14 mouse cellular contexts compared by ENCODE assay signal in the genomic region with DNA sequence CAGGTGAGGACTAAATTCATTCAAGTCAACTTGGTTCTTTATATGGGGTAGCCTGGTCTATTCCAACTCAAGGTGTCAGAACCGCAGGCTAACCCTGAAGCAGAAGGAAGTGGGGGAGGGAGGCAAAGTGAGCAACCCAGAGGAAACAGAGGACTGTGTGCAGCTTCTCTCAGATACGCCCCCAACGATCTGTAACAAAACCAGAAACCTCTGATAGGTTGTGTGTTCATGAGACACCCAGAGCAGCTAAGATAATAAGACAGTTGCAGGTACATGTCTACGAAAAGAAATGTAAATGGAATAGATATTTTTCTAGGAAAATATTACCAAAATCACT.
DNase-seq lines count a peak whose midpoint lies in the region; ATAC-seq and TF ChIP-seq lines count a peak whose summit lies in the region.
"Had no signal": no experiment of that assay in that cellular context is flagged by ENCODE, and none has a peak within 500 bp of the region (broad histone marks: within the 10 kb centered on the region; RNA-seq: fewer than 3 reads in every experiment).

No protein-coding gene starts in this region.

- DNase-seq in heart, adult 2 months: no peak
- DNase-seq in heart, adult 9 months (ENCODE audit: low spot score in 2 of 2): no peak
- DNase-seq in thymus, postnatal 0 days (ENCODE audit: low spot score): peak; percentile 75
- DNase-seq in thymus, adult 18-20 months: no peak
- DNase-seq in liver, postnatal 0 days: no peak
- DNase-seq in urinary bladder, postnatal 10 days (ENCODE audit: low spot score): no peak
- no peak for DNase-seq in urinary bladder, postnatal 4 days (ENCODE audit: low spot score in 2 of 2)
- DNase-seq in cerebellum, adult 18-20 months: no peak
- DNase-seq: kidney, adult 2 months; kidney, postnatal 25 days; right cerebral cortex, postnatal 25 days had no signal

- no peak overlapping the region for H3K4me3 ChIP-seq in heart, adult 2 months
- no peak overlapping the region for H3K4me3 ChIP-seq in liver, postnatal 0 days (ENCODE audit: low read depth, low read length)
- H3K4me3 ChIP-seq: heart, embryonic 12.5 days; lung, embryonic 15.5 days had no signal

- 74% methylated on average over 4 of the region's 4 CpGs for WGBS in heart, adult 2 months
- 34% methylated on average over 4 of the region's 4 CpGs for WGBS in liver, postnatal 0 days (ENCODE audit: insufficient replicate concordance)

- H3K4me2 ChIP-seq in liver, postnatal 0 days (ENCODE audit: low read depth, low read length): no peak overlapping the region
- H3K4me2 ChIP-seq: heart, embryonic 12.5 days; lung, embryonic 15.5 days had no signal

- intact Hi-C loops in heart, adult 2 months (cut with DNase I): loop anchor here (5.0 kb wide), 2 partner anchors 37 to 87 kb away; a partner anchor contains a TSS

- no peaks in the 10 kb centered on the region for H3K9me3 ChIP-seq in liver, postnatal 0 days (ENCODE audit: low read length)
- H3K9me3 ChIP-seq: heart, embryonic 12.5 days; lung, embryonic 15.5 days; megakaryocyte, embryonic 14.5 days had no signal

- H3K27me3 ChIP-seq in heart, adult 2 months (ENCODE audit: control insufficient read depth, insufficient read depth, low read length): no peaks in the 10 kb centered on the region
- H3K27me3 ChIP-seq in liver, postnatal 0 days (ENCODE audit: insufficient read depth, low read length): no peaks in the 10 kb centered on the region
- H3K27me3 ChIP-seq: heart, embryonic 12.5 days; lung, embryonic 15.5 days; megakaryocyte, embryonic 14.5 days had no signal

- peaks cover 17% of the 10 kb centered on the region for H3K4me1 ChIP-seq in heart, adult 2 months (ENCODE audit: control insufficient read depth, insufficient read depth, low read length)
- H3K4me1 ChIP-seq in liver, postnatal 0 days (ENCODE audit: insufficient read depth): peaks cover 14% of the 10 kb centered on the region

- no peak for TF ChIP-seq CTCF in heart, adult 2 months (IDR thresholded peaks at IDR 0.05)
- no peak for TF ChIP-seq CTCF in liver, postnatal 0 days (IDR thresholded peaks at IDR 0.05; ENCODE audit: low read depth)

- peak; percentile 27; the same call in 1 of the 2 replicates for ATAC-seq in liver, postnatal 0 days

- H3K9ac ChIP-seq in heart, adult 2 months (ENCODE audit: low read depth, low read length): no peak overlapping the region
- H3K9ac ChIP-seq in liver, postnatal 0 days (replicated peaks): no peak overlapping the region
- H3K9ac ChIP-seq: lung, embryonic 15.5 days had no signal

- TF ChIP-seq EP300 in heart, adult 2 months (IDR thresholded peaks at IDR 0.05; ENCODE audit: insufficient read depth, low read depth, low read length): no peak
- TF ChIP-seq EP300 in liver, postnatal 0 days (IDR thresholded peaks at IDR 0.05; ENCODE audit: low read depth): no peak

- H3K27ac ChIP-seq in heart, adult 2 months: peak overlapping the region; percentile 75
- H3K27ac ChIP-seq in liver, postnatal 0 days (ENCODE audit: low read depth): no peak overlapping the region

- H3K79me2 ChIP-seq in heart, adult 2 months (replicated peaks; ENCODE audit: control insufficient read depth, insufficient read depth, low read length): no peaks in the 10 kb centered on the region

- H3K36me3 ChIP-seq in heart, adult 2 months (ENCODE audit: control insufficient read depth, insufficient read depth, low read length): no peaks in the 10 kb centered on the region
- peaks cover 7% of the 10 kb centered on the region for H3K36me3 ChIP-seq in liver, postnatal 0 days (replicated peaks; ENCODE audit: insufficient read depth, low read length)

- no peak for TF ChIP-seq POLR2A in heart, adult 2 months (IDR thresholded peaks at IDR 0.05; ENCODE audit: insufficient read depth, low read depth, low read length)
